Mouse (Mus musculus): ENCODE measurements around the gene Atl2.

Gene Atl2

DNA sequence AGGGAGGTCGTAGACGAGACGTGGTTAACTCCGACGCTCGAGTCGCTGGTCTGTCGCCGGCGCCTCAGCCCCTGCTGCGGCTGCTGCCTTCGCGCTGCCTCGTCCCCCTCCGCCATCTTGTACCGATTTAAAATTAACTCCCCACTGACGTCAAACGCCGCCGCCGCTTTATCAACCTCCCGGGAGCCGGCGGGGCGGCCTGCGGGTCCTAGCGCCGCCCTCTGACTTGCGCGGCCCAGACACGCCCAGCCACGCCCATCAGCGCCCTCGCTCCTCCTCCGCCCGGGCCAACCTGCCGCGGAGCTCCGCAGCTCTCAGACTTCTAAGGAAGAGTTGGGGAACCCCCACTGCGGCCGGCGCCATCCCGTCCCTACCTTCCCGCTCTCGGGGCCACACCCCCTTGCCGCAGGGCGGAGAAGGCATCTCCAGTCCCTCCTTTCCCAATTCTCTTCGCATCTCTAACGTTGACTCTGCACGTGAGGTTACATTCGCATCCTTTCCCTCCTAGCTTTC, at the start of gene Atl2:
TSS of gene Atl2 (minus strand) at position 213 of the 513 bp plus-strand sequence.
- peak; percentile 98 for DNase-seq (ENCODE audit: low read depth, low spot score)

DNA sequence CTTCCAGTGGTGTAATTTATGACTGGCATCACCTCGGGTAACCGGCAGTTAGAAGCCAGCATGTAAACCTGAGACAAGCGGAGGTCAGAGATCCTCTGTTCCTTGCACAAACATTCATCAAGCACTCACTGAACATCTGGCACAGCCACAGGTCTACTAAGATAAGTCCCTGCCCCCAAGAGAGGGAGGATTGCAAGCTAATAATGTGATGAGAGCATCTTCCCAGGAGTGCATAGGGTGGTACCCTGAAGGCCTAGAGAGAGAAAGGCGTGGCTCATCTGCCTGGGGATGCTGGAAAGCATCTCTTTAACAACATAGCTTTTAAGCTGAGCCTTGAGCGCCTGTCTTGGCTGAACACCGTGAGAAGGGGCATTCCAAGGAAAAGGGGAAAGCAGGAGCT, 48.9 kb upstream of the Atl2 start:
- no peak for DNase-seq (ENCODE audit: low read depth, low spot score)

- no peak for DNase-seq (ENCODE audit: low read depth, low spot score)
These were observed 46.5 kb upstream of the Atl2 start for GRCm38 (mm10) chr17:79942418-79942817.

DNA sequence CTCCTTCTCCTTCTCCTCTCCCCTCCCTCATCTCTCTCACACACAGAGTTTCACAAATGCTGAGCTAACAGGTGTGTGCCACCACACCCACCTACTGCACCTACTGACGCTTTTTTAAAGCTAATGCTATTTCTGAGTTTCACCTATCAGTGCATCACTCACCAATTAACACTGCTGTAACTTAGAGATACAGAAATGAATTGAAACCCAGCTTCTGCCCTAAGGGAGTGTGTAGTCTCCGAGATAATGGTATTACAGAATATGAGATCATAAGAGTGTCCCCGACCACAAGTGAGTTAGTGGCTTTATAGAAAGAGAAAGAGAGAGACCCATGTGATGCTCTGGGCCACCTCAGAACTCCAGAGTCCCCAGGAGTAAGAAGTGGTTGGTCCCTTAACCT, 43.2 kb upstream of the Atl2 start:
- DNase-seq (ENCODE audit: low read depth, low spot score), result no peak

GRCm38 (mm10) chr17:79937921-79938601, 42.1 kb upstream of the Atl2 start:
- DNase-seq (ENCODE audit: low read depth, low spot score), result no peak

GRCm38 (mm10) chr17:79934370-79934769, 38.4 kb upstream of the Atl2 start:
- DNase-seq (ENCODE audit: low read depth, low spot score), result no peak

GRCm38 (mm10) chr17:79932676-79933278, 36.9 kb upstream of the Atl2 start:
- no peak for DNase-seq (ENCODE audit: low read depth, low spot score)

GRCm38 (mm10) chr17:79927110-79927509, 31.2 kb upstream of the Atl2 start:
- no peak for DNase-seq (ENCODE audit: low read depth, low spot score)

- DNase-seq (ENCODE audit: low read depth, low spot score), result no peak
These were observed 30.6 kb upstream of the Atl2 start for GRCm38 (mm10) chr17:79926486-79926885.

DNA sequence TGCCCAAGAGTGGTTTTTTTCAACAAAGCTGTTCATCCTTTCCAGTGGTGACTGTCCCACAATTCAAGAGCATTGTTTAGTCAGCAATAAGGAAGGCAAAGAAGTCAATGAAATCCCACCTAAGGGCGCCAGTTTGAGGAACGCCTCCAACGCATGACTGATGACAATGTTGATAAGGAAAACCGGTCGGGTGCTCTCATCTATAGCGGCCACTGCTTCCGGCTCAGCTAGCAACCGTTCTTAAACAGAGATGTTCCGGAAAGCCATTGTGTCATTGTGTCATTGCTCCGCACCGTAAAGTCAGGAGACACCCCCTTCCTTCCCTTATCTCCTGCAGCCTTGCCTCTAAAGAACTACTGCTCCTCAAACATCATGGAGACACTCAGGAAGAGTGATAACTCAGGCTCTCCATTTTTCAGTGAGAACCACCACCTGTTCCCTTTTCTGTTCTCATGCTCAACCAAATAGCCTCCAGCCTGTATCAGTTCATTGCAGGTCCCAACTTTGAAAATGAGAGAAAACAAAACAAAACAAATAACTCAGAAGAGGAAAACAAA, 30.0 kb upstream of the Atl2 start:
- DNase-seq (ENCODE audit: low read depth, low spot score), result peak; percentile 6

- DNase-seq (ENCODE audit: low read depth, low spot score), result no peak
These were observed 24.4 kb upstream of the Atl2 start for GRCm38 (mm10) chr17:79920355-79920754.

GRCm38 (mm10) chr17:79919566-79920350, 23.8 kb upstream of the Atl2 start:
- DNase-seq (ENCODE audit: low read depth, low spot score), result no peak

DNA sequence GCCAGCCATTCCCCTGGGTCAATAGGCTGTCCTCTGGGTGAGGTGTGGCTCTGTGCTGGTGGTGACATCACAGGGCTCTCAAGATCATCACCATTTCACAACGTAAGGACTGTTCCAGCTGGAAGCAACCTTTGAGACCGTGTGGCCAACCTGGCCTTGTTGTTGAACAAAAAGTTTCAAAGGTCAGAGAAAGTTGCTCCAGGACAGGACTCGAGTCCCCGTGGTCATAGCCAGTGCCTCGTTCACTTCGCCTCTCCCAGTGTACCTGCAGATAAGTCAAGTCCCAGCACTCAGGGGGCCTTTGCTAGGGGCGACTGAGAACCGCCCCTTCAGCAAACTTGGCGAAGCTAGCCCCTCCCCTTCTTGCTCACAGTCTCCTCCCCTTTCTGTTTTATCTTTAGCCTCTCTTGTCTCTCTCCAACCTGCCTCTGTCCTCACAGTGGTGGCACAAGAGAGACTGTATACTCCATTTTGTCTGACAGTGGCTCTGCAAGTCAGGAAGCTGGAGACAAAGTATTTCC, 22.6 kb upstream of the Atl2 start:
- peak; percentile 9 for DNase-seq (ENCODE audit: low read depth, low spot score)

- DNase-seq (ENCODE audit: low read depth, low spot score), result peak; percentile 56
These were observed 21.1 kb upstream of the Atl2 start for GRCm38 (mm10) chr17:79916996-79917395.

DNA sequence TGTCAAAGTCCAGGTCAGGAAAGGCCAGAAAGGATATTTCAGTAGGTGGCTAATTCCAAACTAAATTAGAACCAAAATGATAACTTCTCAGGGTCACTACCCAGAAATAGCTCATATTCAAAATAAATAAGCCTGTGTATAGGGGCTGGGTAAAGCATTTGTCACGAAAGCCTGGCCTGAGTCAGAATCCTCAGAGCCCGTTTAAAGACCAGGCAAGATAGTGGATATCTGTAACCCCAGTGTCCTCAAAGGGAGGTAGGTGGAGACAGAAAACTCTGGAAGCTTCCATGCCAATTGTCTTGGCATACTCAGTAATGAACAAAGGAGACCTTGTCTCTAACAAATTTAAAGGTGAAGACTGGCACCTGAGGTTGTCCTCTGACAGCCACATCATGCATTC, 16.3 kb upstream of the Atl2 start:
- no peak for DNase-seq (ENCODE audit: low read depth, low spot score)

- no peak for DNase-seq (ENCODE audit: low read depth, low spot score)
These were observed 15.8 kb upstream of the Atl2 start for GRCm38 (mm10) chr17:79911718-79912117.

- no peak for DNase-seq (ENCODE audit: low read depth, low spot score)
These were observed 13.6 kb upstream of the Atl2 start for GRCm38 (mm10) chr17:79909571-79909970.

DNA sequence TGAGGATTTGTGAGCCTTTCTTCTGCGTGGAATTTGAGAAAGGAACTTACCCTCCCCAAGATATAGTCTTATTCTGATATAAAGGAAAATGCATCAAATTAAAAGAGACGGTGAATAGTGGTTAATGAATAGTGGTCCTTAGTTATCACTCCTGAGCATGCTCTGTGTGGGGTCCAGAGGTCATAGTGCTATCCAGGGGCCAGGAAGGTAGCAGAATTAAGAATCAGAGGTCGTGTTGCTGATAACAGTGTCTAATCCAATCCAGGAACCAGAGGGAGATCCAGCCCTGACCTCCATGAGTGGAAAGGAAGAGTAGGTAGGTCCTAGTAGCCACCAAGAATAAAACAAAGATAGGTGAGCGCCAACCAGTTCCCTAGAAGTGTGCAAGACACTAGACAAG, 11.8 kb upstream of the Atl2 start:
- no peak for DNase-seq (ENCODE audit: low read depth, low spot score)

DNA sequence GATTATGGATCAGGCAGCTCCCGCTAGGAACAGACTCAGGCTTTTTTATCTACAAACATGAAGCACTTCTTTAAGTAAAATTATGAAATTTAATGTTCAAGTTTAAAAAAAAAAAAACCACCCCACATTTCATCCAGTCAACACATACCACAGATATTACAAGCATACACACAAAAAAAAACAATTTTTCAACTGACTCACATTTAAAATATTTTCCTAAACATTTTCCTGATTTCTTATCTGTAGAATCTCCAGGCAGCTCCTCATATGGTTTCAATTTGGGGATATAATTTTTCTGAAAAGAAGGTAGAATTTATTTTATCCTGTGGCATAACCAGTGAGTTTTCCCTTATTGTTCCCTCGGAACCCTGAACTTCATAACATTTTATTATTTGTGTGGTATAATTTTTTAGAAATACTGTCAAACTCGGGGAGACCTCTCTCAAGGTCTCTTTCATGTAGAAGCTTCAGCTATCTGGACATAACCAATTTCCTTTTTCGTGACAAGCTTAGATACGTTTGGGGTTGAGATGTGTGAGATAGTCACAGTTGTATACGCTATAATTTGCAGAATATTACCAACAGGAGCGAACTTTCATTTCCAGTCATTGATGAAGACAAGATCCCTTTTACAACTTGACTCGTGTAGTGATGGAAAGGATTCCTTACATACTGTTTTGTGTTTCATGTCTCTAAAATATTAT, 11.0 kb upstream of the Atl2 start:
- no peak for DNase-seq (ENCODE audit: low read depth, low spot score)

DNA sequence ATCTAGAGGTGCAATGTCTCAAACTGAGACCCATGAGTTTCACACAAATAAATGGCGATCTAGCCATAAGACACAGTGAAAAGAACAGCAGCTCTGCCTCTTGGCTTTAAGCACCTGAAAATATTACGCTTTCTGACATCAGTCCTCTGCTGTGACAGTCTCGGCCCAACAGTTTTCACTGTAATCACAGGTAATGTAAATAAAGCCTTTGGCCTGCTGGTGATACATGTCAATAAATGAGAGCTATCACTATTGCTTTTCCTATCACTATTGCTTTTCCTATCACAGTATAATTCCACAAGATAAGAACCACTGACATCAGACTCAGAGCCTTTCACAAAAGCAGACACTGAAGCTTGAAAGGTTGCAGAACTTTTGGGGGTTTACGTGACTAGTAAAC, 8.7 kb upstream of the Atl2 start:
- DNase-seq (ENCODE audit: low read depth, low spot score), result no peak

DNA sequence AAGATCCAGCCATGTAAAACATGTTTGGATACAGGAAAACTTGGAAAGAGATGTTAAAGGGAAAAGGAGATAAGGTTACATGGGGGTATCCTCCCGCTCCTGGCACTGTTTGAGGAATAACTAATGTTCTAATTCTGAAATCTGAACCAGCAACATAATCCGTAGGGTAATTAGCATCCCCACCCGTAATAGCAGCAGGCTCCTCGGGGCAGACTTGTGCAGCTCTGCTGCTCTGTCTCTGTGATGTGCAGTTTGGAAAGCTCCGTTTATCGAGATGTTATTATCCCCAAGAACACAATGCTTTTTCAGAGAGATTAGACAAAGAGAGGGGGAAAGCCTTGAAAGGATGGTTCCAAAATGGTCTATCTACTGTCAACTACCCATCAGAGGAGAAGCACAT, 5.3 kb upstream of the Atl2 start:
- no peak for DNase-seq (ENCODE audit: low read depth, low spot score)

Measured in CD4-positive, CD25-positive, alpha-beta regulatory T cell, adult 2 months (primary cell).